23 mouse cellular contexts compared by ENCODE assay signal in genomic region chr11:33297121-33297520, GRCm38 (mm10). TPM values are rescaled to one million over a fixed set of nuclear protein-coding genes. Genes with fewer than 3 reads are reported as not detected.
DNase-seq lines count a peak whose midpoint lies in the region; ATAC-seq lines count a peak whose summit lies in the region.
"Had no signal": no experiment of that assay in that cellular context is flagged by ENCODE, and none has a peak within 500 bp of the region (broad histone marks: within the 10 kb centered on the region; RNA-seq: fewer than 3 reads in every experiment).

No protein-coding gene starts in this region.

- no peaks in the 10 kb centered on the region for H3K9me3 ChIP-seq in hindbrain, embryonic 12.5 days (replicated peaks)
- H3K9me3 ChIP-seq in hindbrain, embryonic 10.5 days: no peaks in the 10 kb centered on the region
- no peaks in the 10 kb centered on the region for H3K9me3 ChIP-seq in forebrain, embryonic 14.5 days (replicated peaks; ENCODE audit: control insufficient read depth, low read length)
- H3K9me3 ChIP-seq in neural tube, embryonic 12.5 days: no peaks in the 10 kb centered on the region
- H3K9me3 ChIP-seq: embryonic facial prominence, embryonic 15.5 days; G1E; heart, embryonic 13.5 days; limb, embryonic 13.5 days; stomach, embryonic 15.5 days had no signal

- H3K4me1 ChIP-seq in hindbrain, embryonic 12.5 days: peaks cover 13% of the 10 kb centered on the region; the same call in 1 of the 2 replicates
- peaks cover 18% of the 10 kb centered on the region for H3K4me1 ChIP-seq in hindbrain, embryonic 10.5 days (replicated peaks)
- peaks cover 16% of the 10 kb centered on the region; the same call in 1 of the 2 replicates for H3K4me1 ChIP-seq in forebrain, embryonic 14.5 days (ENCODE audit: control insufficient read depth, insufficient read depth, low read length)
- peaks cover 10% of the 10 kb centered on the region; the same call in 1 of the 2 replicates for H3K4me1 ChIP-seq in neural tube, embryonic 12.5 days
- H3K4me1 ChIP-seq: embryonic facial prominence, embryonic 15.5 days; heart, embryonic 13.5 days; stomach, embryonic 15.5 days had no signal

- 56% methylated on average over 8 of the region's 8 CpGs for WGBS in hindbrain, embryonic 12.5 days
- 60% methylated on average over 8 of the region's 8 CpGs for whole genome bisulfite sequencing in hindbrain, embryonic 10.5 days
- WGBS in forebrain, embryonic 14.5 days: 23% methylated on average over 8 of the region's 8 CpGs
- 45% methylated on average over 8 of the region's 8 CpGs for WGBS in neural tube, embryonic 12.5 days

- H3K4me2 ChIP-seq in hindbrain, embryonic 12.5 days (replicated peaks): no peak overlapping the region
- H3K4me2 ChIP-seq in forebrain, embryonic 14.5 days (ENCODE audit: low read length): no peak overlapping the region
- no peak overlapping the region for H3K4me2 ChIP-seq in neural tube, embryonic 12.5 days (replicated peaks)
- H3K4me2 ChIP-seq: embryonic facial prominence, embryonic 15.5 days; heart, embryonic 13.5 days; limb, embryonic 13.5 days; stomach, embryonic 15.5 days had no signal

- no peaks in the 10 kb centered on the region for H3K27me3 ChIP-seq in hindbrain, embryonic 12.5 days
- no peaks in the 10 kb centered on the region for H3K27me3 ChIP-seq in hindbrain, embryonic 10.5 days (ENCODE audit: insufficient read depth, poor library complexity, severe bottlenecking)
- H3K27me3 ChIP-seq in forebrain, embryonic 14.5 days (replicated peaks; ENCODE audit: control insufficient read depth, insufficient read depth, low read length): no peaks in the 10 kb centered on the region
- H3K27me3 ChIP-seq in neural tube, embryonic 12.5 days (replicated peaks): no peaks in the 10 kb centered on the region
- H3K27me3 ChIP-seq: embryonic facial prominence, embryonic 15.5 days; heart, embryonic 13.5 days; limb, embryonic 13.5 days; stomach, embryonic 15.5 days had no signal

- no peaks in the 10 kb centered on the region for H3K36me3 ChIP-seq in hindbrain, embryonic 12.5 days
- no peaks in the 10 kb centered on the region for H3K36me3 ChIP-seq in hindbrain, embryonic 10.5 days
- no peaks in the 10 kb centered on the region for H3K36me3 ChIP-seq in forebrain, embryonic 14.5 days (ENCODE audit: control insufficient read depth, insufficient read depth, low read length)
- no peaks in the 10 kb centered on the region for H3K36me3 ChIP-seq in neural tube, embryonic 12.5 days
- H3K36me3 ChIP-seq: embryonic facial prominence, embryonic 15.5 days; G1E; heart, embryonic 13.5 days; limb, embryonic 13.5 days; stomach, embryonic 15.5 days had no signal

- no peak for DNase-seq in hindbrain, embryonic 10.5 days (ENCODE audit: low spot score)
- DNase-seq in cerebellum, postnatal 14 days: peak; percentile 28 to 58
- DNase-seq in forebrain, embryonic 14.5 days (ENCODE audit: low spot score): peak; percentile 63
- no peak for DNase-seq in gastrocnemius, adult 8-10 months (ENCODE audit: low spot score in 2 of 2)
- DNase-seq: adrenal gland, adult 8-10 months; gastrocnemius, postnatal 36 days; heart, postnatal 4 days; kidney, adult 2 months; kidney, postnatal 4 days; lung, postnatal 14 days; right cerebral cortex, adult 18-20 months; spleen, adult 18-20 months had no signal

- H3K4me3 ChIP-seq in hindbrain, embryonic 12.5 days: no peak overlapping the region
- H3K4me3 ChIP-seq in hindbrain, embryonic 10.5 days: no peak overlapping the region
- H3K4me3 ChIP-seq in forebrain, embryonic 14.5 days (ENCODE audit: low read depth, low read length): no peak overlapping the region
- no peak overlapping the region for H3K4me3 ChIP-seq in neural tube, embryonic 12.5 days
- H3K4me3 ChIP-seq: embryonic facial prominence, embryonic 15.5 days; heart, embryonic 13.5 days; limb, embryonic 13.5 days; stomach, embryonic 15.5 days had no signal

- ATAC-seq in hindbrain, embryonic 12.5 days (ENCODE audit: low FRiP score): peak; percentile 72
- peak; percentile 66; the same call in 1 of the 2 replicates for ATAC-seq in forebrain, embryonic 14.5 days
- ATAC-seq in neural tube, embryonic 12.5 days (ENCODE audit: low FRiP score, low read depth): peak; percentile 75
- no peak for ATAC-seq in granulocyte monocyte progenitor cell, adult 5-6 weeks (replicated peaks; ENCODE audit: poor library complexity, severe bottlenecking)

- H3K27ac ChIP-seq in hindbrain, embryonic 12.5 days: peak overlapping the region; percentile 7; the same call in 1 of the 2 replicates
- H3K27ac ChIP-seq in hindbrain, embryonic 10.5 days: no peak overlapping the region
- H3K27ac ChIP-seq in forebrain, embryonic 14.5 days (ENCODE audit: low read depth, low read length): no peak overlapping the region
- no peak overlapping the region for H3K27ac ChIP-seq in neural tube, embryonic 12.5 days
- H3K27ac ChIP-seq: embryonic facial prominence, embryonic 15.5 days; heart, embryonic 13.5 days; limb, embryonic 13.5 days; stomach, embryonic 15.5 days had no signal

- no peak overlapping the region for H3K9ac ChIP-seq in hindbrain, embryonic 12.5 days
- no peak overlapping the region for H3K9ac ChIP-seq in forebrain, embryonic 14.5 days (ENCODE audit: low read length)
- H3K9ac ChIP-seq in neural tube, embryonic 12.5 days: no peak overlapping the region
- H3K9ac ChIP-seq: embryonic facial prominence, embryonic 15.5 days; heart, embryonic 13.5 days; limb, embryonic 13.5 days; stomach, embryonic 15.5 days had no signal

RNA-seq across cellular contexts. Expression of gene Gm12117, which starts 20.6 kb away (rescaled TPM):
- polyA plus RNA-seq in hindbrain, embryonic 12.5 days (2016; fragmentation: Nextera tagmentation; extraction: Ambion mirVana): not detected in 2 replicates
- not detected in 2 replicates for polyA plus RNA-seq in hindbrain, embryonic 10.5 days (2016; fragmentation: Nextera tagmentation; extraction: Ambion mirVana)
- polyA plus RNA-seq in forebrain, embryonic 14.5 days (2014; fragmentation: Nextera tagmentation; extraction: Ambion mirVana): not detected in 2 replicates
- polyA plus RNA-seq in neural tube, embryonic 12.5 days (2016; fragmentation: Nextera tagmentation; extraction: Ambion mirVana): not detected in 2 replicates
- total RNA-seq in gastrocnemius, adult 8-10 months (2022): not detected
- not detected in 2 replicates for total RNA-seq in granulocyte monocyte progenitor cell, adult 5-6 weeks (2014; fragmentation: Nextera tagmentation)
- total RNA-seq in granulocyte monocyte progenitor cell, adult 5-6 weeks (2017): not detected in 2 replicates
- total RNA-seq: adrenal gland, adult 8-10 months; gastrocnemius, postnatal 36 days; megakaryocyte-erythroid progenitor cell, adult 5-6 weeks had no signal
- polyA plus RNA-seq: embryonic facial prominence, embryonic 15.5 days; G1E; heart, embryonic 13.5 days; kidney, adult 2 months; limb, embryonic 13.5 days; liver, embryonic 16.5 days; stomach, embryonic 15.5 days; thymus, postnatal 0 days had no signal

Comparison
In these comparisons a context has a peak if more than half of its experiments do, and no peak if none do; other contexts are left out.
1. DNase-seq: peak in cerebellum, postnatal 14 days (2 of 2) and forebrain, embryonic 14.5 days (single experiment); none in hindbrain, embryonic 10.5 days (single experiment) and gastrocnemius, adult 8-10 months (0 of 2).